ENCODE assay signal across 8 mouse cellular contexts in the genomic region with DNA sequence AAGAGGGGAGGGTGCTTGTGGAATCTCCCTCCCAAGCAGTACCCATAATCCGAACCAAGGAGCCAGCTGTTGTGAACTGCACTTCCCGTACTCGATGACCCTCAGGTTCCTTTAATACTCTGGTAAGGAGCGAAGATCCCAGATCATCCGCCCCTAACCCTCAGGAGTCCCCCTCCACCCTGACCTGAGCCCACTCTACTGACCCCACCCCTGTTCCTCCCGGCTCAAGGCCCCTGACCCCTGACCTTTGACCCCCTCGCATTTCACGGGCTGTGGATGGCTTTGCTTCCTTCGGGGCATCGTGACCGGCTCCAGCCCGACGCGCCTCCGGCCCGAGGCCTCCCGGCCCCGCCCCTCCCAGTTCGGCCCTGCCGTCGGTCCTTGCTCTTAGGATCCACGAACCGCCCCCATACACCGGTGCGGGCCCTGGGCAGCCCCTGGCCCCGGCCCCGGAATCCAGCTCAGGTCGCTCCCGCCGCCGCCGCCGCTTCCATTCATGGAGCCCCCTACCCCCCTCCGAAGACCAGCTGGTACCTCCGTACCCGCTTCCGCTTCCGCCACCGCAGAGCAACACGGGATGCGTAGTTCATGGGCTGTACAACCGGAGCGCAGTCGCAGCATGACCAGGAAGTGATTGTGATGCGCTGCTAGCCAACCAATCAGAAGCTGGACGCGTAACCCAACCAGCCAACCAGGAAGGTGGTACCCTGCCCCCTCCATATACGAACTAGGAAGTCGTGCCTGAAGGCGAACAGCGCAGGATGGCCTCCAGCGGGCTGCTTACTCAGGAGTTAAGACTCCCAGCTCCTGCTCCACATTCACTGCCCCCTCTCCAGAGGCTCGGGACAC. TPM values are rescaled to one million over a fixed set of nuclear protein-coding genes. Genes with fewer than 3 reads are reported as not detected.
A peak's percentile ranks its signal among the peaks of the same experiment; 100 is the strongest.
DNase-seq lines count a peak whose midpoint lies in the region; ATAC-seq lines count a peak whose summit lies in the region.

Gene Zfp513 (minus strand): TSS at position 562 of the 849 bp plus-strand sequence.

- peaks cover 77% of the 10 kb centered on the region for H3K36me3 ChIP-seq in hindbrain, embryonic 14.5 days (replicated peaks; ENCODE audit: control insufficient read depth, insufficient read depth)

- H3K4me1 ChIP-seq in hindbrain, embryonic 14.5 days (replicated peaks; ENCODE audit: control insufficient read depth, insufficient read depth, low read length) = peaks cover 17% of the 10 kb centered on the region; the same call in 1 of the 2 replicates

- H3K4me3 ChIP-seq in hindbrain, embryonic 14.5 days (replicated peaks; ENCODE audit: low read length) = peak within 1 kb of the TSS; percentile 69

- peak; percentile 97 for ATAC-seq in hindbrain, embryonic 14.5 days (ENCODE audit: low FRiP score)

- H3K9me3 ChIP-seq in hindbrain, embryonic 14.5 days (ENCODE audit: control insufficient read depth, low read length) = peaks cover 6% of the 10 kb centered on the region; the same call in 1 of the 2 replicates

- WGBS in hindbrain, embryonic 14.5 days = under 1% methylated on average over 52 of the region's 53 CpGs

- peak within 1 kb of the TSS; percentile 80 for H3K27ac ChIP-seq in hindbrain, embryonic 14.5 days

- peak within 1 kb of the TSS; percentile 81 for H3K9ac ChIP-seq in hindbrain, embryonic 14.5 days

- H3K27me3 ChIP-seq in hindbrain, embryonic 14.5 days (ENCODE audit: control insufficient read depth, insufficient read depth, low read length) = no peaks in the 10 kb centered on the region

- peak within 1 kb of the TSS; percentile 94 for H3K4me2 ChIP-seq in hindbrain, embryonic 14.5 days (replicated peaks)

- DNase-seq in R1 (ENCODE audit: low read depth, low spot score) = peak; percentile 99
- peak; percentile 94 to 95 for DNase-seq in cerebellum, postnatal 25 days
- peak; percentile 91 to 94 for DNase-seq in frontal cortex, postnatal 25 days (ENCODE audit: low spot score in 2 of 2)
- DNase-seq in hindbrain, embryonic 14.5 days (ENCODE audit: low spot score) = peak; percentile 98
- DNase-seq in layer of hippocampus, postnatal 36 days = peak; percentile 95 to 98
- DNase-seq in lung, postnatal 36 days = peak; percentile 99
- DNase-seq in retina, postnatal 1 day = peak; percentile 99
- peak; percentile 81 to 96 for DNase-seq in urinary bladder, adult 18-20 months (ENCODE audit: low spot score in 2 of 2)

RNA-seq across cellular contexts. Expression of gene Zfp513, which starts in this region (rescaled TPM):
- polyA plus RNA-seq in hindbrain, embryonic 14.5 days (2014; fragmentation: Nextera tagmentation; extraction: Ambion mirVana) = 7.0 and 9.4 TPM in 2 replicates
- 10 to 100 TPM; 29.2 to 30.4 TPM for total RNA-seq in layer of hippocampus, postnatal 36 days (2021)

Comparison
In these comparisons a context has a peak if more than half of its experiments do, and no peak if none do; other contexts are left out.
1. Peak in every context shown above with its lines: DNase-seq, ATAC-seq, H3K4me3 ChIP-seq and H3K27ac ChIP-seq.